Mouse (Mus musculus): Measurements from ENCODE around the gene Tppp2. TPM values are rescaled to one million over a fixed set of nuclear protein-coding genes. Genes with fewer than 3 reads are reported as not detected.

The Tppp2 gene
- not detected in 2 replicates for polyA plus RNA-seq (2015; fragmentation: Nextera tagmentation; extraction: Ambion mirVana)

DNA sequence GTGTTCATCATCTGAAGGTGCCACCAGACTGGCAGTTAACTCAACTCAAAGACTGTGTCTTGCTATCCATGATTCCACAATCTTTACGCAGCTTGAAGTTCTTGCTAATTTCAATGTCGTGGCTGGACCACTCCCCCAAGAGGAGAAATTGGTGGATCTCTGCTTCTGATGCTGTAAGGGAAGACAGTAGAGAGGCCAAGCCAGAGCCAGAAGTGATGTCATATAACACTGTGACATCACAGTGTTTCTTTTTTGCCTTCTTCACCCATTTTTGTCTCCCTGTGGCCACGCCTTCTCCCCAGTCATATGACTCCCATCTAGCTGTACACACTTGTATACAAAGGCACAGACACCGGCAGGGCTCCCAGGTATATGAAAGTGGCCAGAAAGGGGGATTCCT lies at the start of gene Tppp2:
TSS of gene Tppp2 (plus strand) at position 301 of the 400 bp plus-strand sequence.
- Histone ChIP-seq H3K9ac (no peak within 1 kb of the TSS), H3K9me3 (replicated peaks) (no peaks in the 10 kb centered on the region), H3K36me3 (no peaks in the 10 kb centered on the region), H3K4me2 (no peak within 1 kb of the TSS), H3K27ac (no peak within 1 kb of the TSS), H3K4me3 (replicated peaks) (no peak within 1 kb of the TSS), H3K4me1 (peaks cover 26% of the 10 kb centered on the region), H3K27me3 (0 out of 2 replicates have a peak, but pooled peaks cover 3% of the 10 kb centered on the region)
- 90% methylated on average over 4 of the region's 4 CpGs for WGBS
- no peak for ATAC-seq (replicated peaks; ENCODE audit: low FRiP score)

DNA sequence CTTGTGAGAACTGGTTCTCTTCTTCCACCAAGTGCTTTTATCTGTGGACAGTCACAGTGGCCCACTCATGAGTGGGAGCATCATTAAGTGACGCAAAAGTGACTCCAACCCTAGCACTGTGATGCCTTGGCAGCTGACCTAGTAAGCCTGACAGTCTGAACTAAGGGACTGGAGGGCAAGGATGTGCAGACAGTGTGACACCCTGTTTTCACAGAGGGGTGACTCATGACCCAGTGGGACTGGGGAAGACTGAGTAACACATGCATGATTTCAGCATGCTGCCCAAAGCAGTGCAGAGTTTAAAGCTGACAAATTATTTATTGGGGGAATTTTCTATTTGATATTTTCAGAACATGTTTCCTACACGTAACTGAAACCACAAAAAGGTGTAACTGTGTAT lies 47.5 kb upstream of the Tppp2 start:
- WGBS, result 75% methylated on average over 2 of the region's 2 CpGs
- ATAC-seq (replicated peaks; ENCODE audit: low FRiP score), result no peak

DNA sequence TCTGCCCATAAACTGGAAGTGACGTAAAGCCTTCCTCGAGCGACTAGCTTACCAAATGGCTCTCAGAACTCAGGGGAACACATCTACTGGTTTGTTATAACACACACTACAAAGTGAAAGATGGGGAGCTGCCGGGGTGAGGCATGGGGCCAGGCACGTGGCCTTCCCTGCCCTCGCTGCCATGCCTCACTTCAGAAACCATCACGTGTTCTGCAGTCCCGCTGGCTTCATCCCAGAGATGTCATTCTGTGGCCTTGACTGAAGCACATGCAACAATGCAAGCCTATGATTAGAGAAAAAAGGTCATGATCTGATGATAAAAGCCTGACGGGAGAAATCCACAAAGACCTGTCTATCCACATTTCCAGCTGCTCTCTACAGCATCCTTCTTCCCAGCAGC lies 46.5 kb upstream of the Tppp2 start:
- ATAC-seq (replicated peaks; ENCODE audit: low FRiP score), result no peak
- Histone ChIP-seq H3K4me3 (replicated peaks) (no peak overlapping the region), H3K36me3 (no peaks in the 10 kb centered on the region), H3K27ac (no peak overlapping the region), H3K9me3 (replicated peaks) (no peaks in the 10 kb centered on the region), H3K27me3 (no peaks in the 10 kb centered on the region), H3K4me2 (no peak overlapping the region), H3K9ac (no peak overlapping the region), H3K4me1 (no peaks in the 10 kb centered on the region)
- 67% methylated on average over 9 of the region's 9 CpGs for WGBS

More for the DNA sequence above, 47.5 kb upstream of the Tppp2 start:
- Histone ChIP-seq H3K36me3 (no peaks in the 10 kb centered on the region), H3K9me3 (replicated peaks) (no peaks in the 10 kb centered on the region), H3K4me2 (no peak overlapping the region), H3K27me3 (no peaks in the 10 kb centered on the region), H3K9ac (no peak overlapping the region), H3K4me1 (no peaks in the 10 kb centered on the region), H3K27ac (no peak overlapping the region), H3K4me3 (replicated peaks) (no peak overlapping the region)

DNA sequence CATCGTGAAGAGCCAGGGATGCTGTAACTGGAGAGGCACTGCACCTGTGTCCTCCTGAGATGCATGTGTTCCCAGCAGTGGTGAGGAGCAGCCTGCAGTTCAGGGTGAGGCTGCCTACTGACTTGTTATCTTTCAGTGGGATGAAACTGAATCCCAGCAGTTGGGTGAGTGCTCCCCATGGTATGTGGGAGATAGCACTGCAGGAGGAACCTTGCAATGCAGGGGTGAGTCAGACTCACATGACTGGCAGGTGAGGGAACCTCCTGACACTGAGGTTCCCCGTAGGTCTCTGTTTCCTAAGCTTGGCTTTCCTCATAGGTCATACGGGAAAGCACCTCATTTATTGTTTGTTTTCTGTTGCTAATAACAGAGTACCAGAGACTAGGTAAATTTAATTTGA lies 40.7 kb upstream of the Tppp2 start:
- Histone ChIP-seq H3K4me1 (no peaks in the 10 kb centered on the region), H3K27me3 (no peaks in the 10 kb centered on the region), H3K27ac (no peak overlapping the region), H3K36me3 (no peaks in the 10 kb centered on the region), H3K9ac (no peak overlapping the region), H3K9me3 (replicated peaks) (no peaks in the 10 kb centered on the region), H3K4me3 (replicated peaks) (no peak overlapping the region), H3K4me2 (no peak overlapping the region)
- WGBS, result 71% methylated on average over 3 of the region's 3 CpGs
- ATAC-seq (replicated peaks; ENCODE audit: low FRiP score), result no peak

DNA sequence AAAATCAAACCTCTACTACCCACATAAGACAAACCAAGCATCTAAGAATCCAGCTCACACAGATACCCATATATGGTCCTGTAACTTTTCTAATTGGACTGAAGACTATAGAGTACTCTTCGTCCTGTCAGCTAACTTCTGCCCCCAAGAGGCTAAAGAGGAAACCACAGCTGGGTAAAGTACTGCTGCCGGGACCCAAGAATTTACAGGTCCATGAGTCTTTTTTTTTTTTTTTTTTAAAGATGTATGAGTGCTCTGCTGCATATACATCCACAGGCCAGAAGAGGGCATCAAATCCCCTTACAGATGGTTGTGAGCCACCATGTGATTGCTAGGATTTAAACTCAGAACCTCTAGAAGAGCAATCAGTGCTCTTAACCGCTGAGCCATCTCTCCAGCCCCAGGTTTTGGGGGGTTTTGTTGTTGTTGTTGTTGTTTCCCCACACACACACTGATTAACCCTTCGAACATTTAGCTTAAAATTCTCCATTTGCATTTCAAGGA lies 34.6 kb upstream of the Tppp2 start:
- Histone ChIP-seq H3K36me3 (peaks cover 25% of the 10 kb centered on the region), H3K4me1 (peaks cover 14% of the 10 kb centered on the region), H3K9me3 (replicated peaks) (no peaks in the 10 kb centered on the region), H3K4me2 (peak overlapping the region; percentile 71), H3K27ac (peak overlapping the region; percentile 86), H3K27me3 (no peaks in the 10 kb centered on the region), H3K4me3 (replicated peaks) (peak overlapping the region; percentile 67), H3K9ac (peak overlapping the region; percentile 35; the same call in 1 of the 2 replicates)
- peak; percentile 44; the same call in 1 of the 2 replicates for ATAC-seq (replicated peaks; ENCODE audit: low FRiP score)
- 0% methylated on average over 4 of the region's 4 CpGs for WGBS

DNA sequence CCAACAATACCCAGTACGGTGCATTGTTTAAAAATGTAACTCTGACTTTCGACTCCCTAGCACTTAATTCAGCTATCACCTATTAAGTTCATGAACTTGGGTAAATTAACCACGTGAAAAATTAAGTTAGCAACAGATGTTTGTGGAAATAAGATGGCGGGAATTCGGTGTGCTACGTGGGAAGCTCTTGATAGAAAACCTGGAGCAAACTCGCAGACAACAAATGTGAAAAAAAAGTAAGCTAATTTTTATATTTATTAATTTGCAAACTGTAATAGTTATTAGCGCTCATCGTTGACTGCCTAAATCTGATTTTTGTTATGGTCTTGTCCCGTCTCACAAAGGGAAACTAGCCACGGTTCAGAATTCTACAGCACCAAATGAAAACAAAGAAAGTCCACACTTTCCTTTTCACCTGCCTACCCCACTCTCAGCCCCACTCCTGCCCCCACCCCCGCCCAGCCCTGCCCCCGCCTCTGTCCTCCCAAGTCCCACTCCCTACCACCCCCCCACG lies 34.1 kb upstream of the Tppp2 start:
- ATAC-seq (replicated peaks; ENCODE audit: low FRiP score), result peak; percentile 67
- peak overlapping the region; percentile 86 for H3K27ac ChIP-seq
- peaks cover 30% of the 10 kb centered on the region for H3K36me3 ChIP-seq
- peak overlapping the region; percentile 35 for H3K9ac ChIP-seq
- 2% methylated on average over 13 of the region's 14 CpGs for WGBS
- no peaks in the 10 kb centered on the region for H3K9me3 ChIP-seq (replicated peaks)
- peak overlapping the region; percentile 71 for H3K4me2 ChIP-seq
- H3K4me3 ChIP-seq (replicated peaks), result peak overlapping the region; percentile 67
- H3K4me1 ChIP-seq, result peaks cover 14% of the 10 kb centered on the region
- H3K27me3 ChIP-seq, result no peaks in the 10 kb centered on the region

DNA sequence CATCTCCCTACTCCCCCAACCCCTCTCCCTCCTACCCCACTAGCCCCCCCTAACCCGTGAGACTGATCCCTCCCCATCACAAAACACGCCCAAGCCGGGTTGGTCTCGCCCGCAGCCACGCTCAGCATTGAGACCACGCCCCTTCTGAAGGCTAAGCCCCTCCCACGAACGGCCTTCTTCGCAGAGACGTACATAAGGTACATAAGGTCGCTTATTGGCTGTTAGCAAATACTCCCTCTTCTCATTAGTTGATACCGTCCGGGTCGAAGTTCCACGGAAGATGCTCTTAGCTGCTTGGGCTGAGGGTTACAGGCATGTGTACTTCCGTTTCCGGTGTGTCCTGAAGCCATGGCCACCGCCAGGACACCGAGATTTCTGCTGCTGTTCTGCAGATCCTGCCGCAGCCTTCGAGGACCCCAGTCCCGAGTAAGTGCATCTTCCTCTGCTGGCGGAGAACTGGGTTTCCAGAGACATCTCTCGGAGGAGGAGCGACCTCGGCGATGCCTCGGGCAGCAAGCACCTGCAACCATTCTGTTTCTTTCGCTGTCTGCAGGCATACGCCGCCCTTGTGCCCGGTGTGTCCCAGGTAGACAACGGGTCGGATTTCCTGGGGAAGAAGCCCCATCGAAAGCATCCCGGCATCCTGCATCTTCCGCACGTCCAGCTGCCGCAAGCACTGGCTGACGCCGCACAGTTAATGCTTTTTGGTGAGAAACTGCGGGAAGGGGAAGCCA lies 33.5 kb upstream of the Tppp2 start, which contains the start of gene Mettl17:
TSS of gene Mettl17 (plus strand) at position 245 of the 734 bp plus-strand sequence.
- H3K9me3 ChIP-seq (replicated peaks), result no peaks in the 10 kb centered on the region
- peaks cover 37% of the 10 kb centered on the region for H3K36me3 ChIP-seq
- peak within 1 kb of the TSS; percentile 72 for H3K9ac ChIP-seq
- peak within 1 kb of the TSS; percentile 71 for H3K4me2 ChIP-seq
- peak; percentile 98 for ATAC-seq (replicated peaks; ENCODE audit: low FRiP score)
- H3K27me3 ChIP-seq, result no peaks in the 10 kb centered on the region
- H3K4me1 ChIP-seq, result peaks cover 14% of the 10 kb centered on the region
- under 1% methylated on average over 43 of the region's 43 CpGs for WGBS
- H3K27ac ChIP-seq, result peak within 1 kb of the TSS; percentile 86
- peak within 1 kb of the TSS; percentile 67 for H3K4me3 ChIP-seq (replicated peaks)

DNA sequence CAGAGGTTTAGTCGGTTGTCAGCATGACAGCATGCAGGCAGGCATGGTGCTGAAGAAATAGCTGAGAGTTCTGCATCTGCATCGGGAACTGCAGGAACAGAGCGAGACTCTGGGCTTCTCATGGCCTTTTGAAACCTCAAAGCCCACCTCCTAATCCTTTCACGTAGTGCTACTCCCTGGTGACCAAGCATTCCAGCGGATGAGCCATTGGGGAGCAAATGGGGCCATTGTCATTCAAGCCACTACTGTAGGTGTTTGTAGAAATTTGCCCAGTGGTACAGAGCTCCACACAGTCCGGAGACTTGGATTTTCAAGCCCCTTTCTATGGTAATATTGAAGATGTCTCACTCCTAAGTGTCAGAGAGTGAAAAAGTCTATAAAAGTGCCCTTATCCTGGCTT lies 32.2 kb upstream of the Tppp2 start:
- H3K27ac ChIP-seq, result no peak overlapping the region
- peak overlapping the region; percentile 71 for H3K4me2 ChIP-seq
- peak overlapping the region; percentile 67; the same call in 1 of the 2 replicates for H3K4me3 ChIP-seq (replicated peaks)
- H3K9me3 ChIP-seq (replicated peaks), result no peaks in the 10 kb centered on the region
- H3K27me3 ChIP-seq, result no peaks in the 10 kb centered on the region
- peaks cover 50% of the 10 kb centered on the region for H3K36me3 ChIP-seq
- no peak for ATAC-seq (replicated peaks; ENCODE audit: low FRiP score)
- H3K9ac ChIP-seq, result no peak overlapping the region
- peaks cover 14% of the 10 kb centered on the region for H3K4me1 ChIP-seq
- WGBS, result 69% methylated on average over 6 of the region's 6 CpGs

DNA sequence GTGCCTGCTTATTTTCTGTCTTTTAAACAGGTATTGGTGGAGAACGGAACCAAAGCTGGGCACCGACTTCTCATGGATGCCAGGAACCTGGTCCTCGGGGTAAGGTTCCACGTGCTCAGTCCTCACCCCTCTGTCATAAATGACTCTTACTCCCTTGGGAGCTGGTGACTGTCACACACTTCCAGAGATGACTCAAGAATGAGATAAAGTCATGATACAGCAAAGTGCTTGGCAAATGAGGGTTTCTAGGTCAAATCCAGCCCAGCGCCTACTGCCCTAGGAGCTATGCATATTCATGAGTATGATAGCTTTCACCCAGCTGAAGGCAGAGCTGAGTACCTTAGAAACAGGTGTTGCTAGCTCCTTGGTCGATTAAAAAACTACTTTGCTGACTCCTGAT lies 28.4 kb upstream of the Tppp2 start:
- H3K9me3 ChIP-seq (replicated peaks), result no peaks in the 10 kb centered on the region
- H3K27me3 ChIP-seq, result no peaks in the 10 kb centered on the region
- H3K9ac ChIP-seq, result no peak overlapping the region
- no peak for ATAC-seq (replicated peaks; ENCODE audit: low FRiP score)
- H3K4me3 ChIP-seq (replicated peaks), result no peak overlapping the region
- H3K4me1 ChIP-seq, result peaks cover 12% of the 10 kb centered on the region
- no peak overlapping the region for H3K4me2 ChIP-seq
- H3K36me3 ChIP-seq, result peaks cover 67% of the 10 kb centered on the region
- H3K27ac ChIP-seq, result no peak overlapping the region
- WGBS, result 88% methylated on average over 6 of the region's 6 CpGs

DNA sequence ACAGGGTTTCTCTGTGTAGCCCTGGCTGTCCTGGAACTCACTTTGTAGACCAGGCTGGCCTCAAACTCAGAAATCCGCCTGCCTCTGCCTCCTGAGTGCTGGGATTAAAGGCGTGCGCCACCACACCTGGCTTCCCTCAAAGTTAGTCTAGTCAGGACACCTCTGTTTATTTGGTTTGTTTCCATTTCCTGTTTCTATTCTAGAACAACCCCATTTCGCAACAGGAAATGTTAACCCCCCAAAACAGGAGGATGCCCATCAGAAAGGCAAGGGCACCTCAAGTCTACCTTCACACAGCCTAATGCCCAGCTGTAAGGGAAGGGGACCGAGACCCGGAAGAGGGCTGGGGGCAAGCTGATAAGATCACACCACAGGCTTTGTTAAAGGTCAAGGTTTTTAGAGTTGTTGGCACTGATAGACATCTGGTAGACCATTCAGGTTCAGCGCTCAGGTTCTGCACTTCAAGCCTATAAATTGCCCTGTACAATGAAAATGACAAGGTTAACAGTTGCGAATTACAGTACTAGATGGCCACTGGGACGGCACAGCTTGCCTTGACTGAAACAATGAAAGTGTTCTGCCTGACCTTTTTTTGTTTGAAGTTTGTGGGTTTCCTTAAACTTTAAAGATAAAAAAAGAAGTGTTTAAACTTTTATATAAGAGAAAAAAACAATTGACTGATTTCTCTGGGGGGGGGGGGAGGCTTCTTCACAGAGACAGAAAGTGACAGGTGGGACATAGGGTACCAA lies 25.9 kb upstream of the Tppp2 start, which contains the start of gene Slc39a2:
TSS of gene Slc39a2 (plus strand) at position 699 of the 749 bp plus-strand sequence.
- H3K4me2 ChIP-seq, result no peak within 1 kb of the TSS
- peaks cover 57% of the 10 kb centered on the region for H3K36me3 ChIP-seq
- no peaks in the 10 kb centered on the region for H3K9me3 ChIP-seq (replicated peaks)
- H3K27ac ChIP-seq, result no peak within 1 kb of the TSS
- no peak within 1 kb of the TSS for H3K9ac ChIP-seq
- ATAC-seq (replicated peaks; ENCODE audit: low FRiP score), result no peak
- no peaks in the 10 kb centered on the region for H3K4me1 ChIP-seq
- H3K4me3 ChIP-seq (replicated peaks), result no peak within 1 kb of the TSS
- no peaks in the 10 kb centered on the region for H3K27me3 ChIP-seq
- WGBS, result 87% methylated on average over 9 of the region's 9 CpGs

DNA sequence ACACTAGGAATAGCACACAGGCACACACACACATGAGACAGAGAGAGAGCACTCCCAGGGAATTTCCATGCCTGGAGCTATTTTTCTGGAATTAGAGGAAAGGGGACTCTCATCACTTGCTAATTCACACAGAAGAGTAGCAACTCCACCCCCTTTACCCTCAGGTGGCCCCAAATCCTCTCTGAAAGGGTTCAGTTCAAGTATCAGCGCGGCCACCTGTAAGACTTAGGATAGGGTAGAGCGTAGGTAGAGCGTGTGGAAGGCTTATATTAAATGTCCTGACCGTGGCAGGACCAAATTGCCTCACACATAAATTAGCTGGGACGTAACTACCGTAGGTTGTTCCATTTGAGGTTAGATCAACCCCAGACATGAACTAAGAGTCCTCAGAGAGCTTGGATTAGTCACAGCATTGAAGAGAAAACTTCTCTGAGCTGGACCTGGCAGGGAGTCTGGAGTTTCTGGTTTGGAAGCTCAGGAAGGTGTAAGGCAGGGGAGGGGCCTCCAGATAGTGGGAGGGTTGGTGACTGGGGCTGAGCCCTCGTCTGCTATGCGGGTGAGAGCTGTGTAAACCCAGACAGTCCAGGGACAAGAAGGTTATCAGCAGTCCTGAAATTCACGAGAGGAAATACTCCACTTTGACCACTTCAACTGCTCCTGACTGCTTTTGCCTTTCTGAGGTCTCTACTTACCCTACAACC lies 25.0 kb upstream of the Tppp2 start:
- H3K4me3 ChIP-seq (replicated peaks), result no peak overlapping the region
- H3K36me3 ChIP-seq, result peaks cover 48% of the 10 kb centered on the region
- 31% methylated on average over 10 of the region's 10 CpGs for WGBS
- H3K27ac ChIP-seq, result no peak overlapping the region
- H3K9ac ChIP-seq, result no peak overlapping the region
- H3K4me1 ChIP-seq, result no peaks in the 10 kb centered on the region
- no peaks in the 10 kb centered on the region for H3K27me3 ChIP-seq
- H3K4me2 ChIP-seq, result no peak overlapping the region
- H3K9me3 ChIP-seq (replicated peaks), result no peaks in the 10 kb centered on the region
- ATAC-seq (replicated peaks; ENCODE audit: low FRiP score), result no peak
